Mouse (Mus musculus) left cerebral cortex, adult 2 months (tissue): ENCODE results near the gene Ptpn9. TPM values are rescaled to one million over a fixed set of nuclear protein-coding genes. Genes with fewer than 3 reads are reported as not detected.
"Not testable (repeated sequence)": the region's sequence is repeated elsewhere in the genome, so short reads cannot be mapped to it uniquely, and the experiment has no call there.

Source experiments
- DNase-seq, 2 experiments: peaks; one replicate each; pipeline ENCODE4 v3.0.0; 2021 to 2022; ENCODE audit warnings: low spot score in 2 of 2, mixed read lengths in 1 of 2; ENCODE audit errors: extremely low spot score in 1 of 2
- H3K27ac ChIP-seq: fragments of 200-600 bp; 2 replicates; pipeline ENCODE4 v1.8.1; 2022
- H3K4me3 ChIP-seq: fragments of 200-600 bp; 2 replicates; pipeline ENCODE4 v1.8.1; 2022
- CTCF ChIP-seq: fragments of 200-600 bp; IDR thresholded peaks from 2 replicates; pipeline ENCODE4 v1.8.1; 2022; ENCODE audit warnings: antibody characterized with exemption, mild to moderate bottlenecking, moderate library complexity
- intact Hi-C: fragments of 180-260 bp; cut with DNase I; formaldehyde crosslinking; loops from one replicate; pipeline ENCODE4 v1.15.1; 2025
- long read RNA-seq, 2 experiments: library from polyadenylated mRNA; stranded (forward); transcript quantifications; one replicate each; pipeline ENCODE4 v2.0.0; 2021; ENCODE audit warnings: borderline mapping rate in 2 of 2
- total RNA-seq, 2 experiments: library from RNA; stranded (reverse); gene quantifications; 2 replicates each; pipeline ENCODE4 v1.2.3; 2021

The Ptpn9 gene
- total RNA-seq, result 10 to 100 TPM; 29.7 to 33.1 TPM
- long read RNA-seq, experiment 1, full-length matches to known transcripts, result 45 of 54 reads
- long read RNA-seq, experiment 1, partial matches to known transcripts, result 5 of 54 reads
- long read RNA-seq, experiment 1, other reads (novel, unspliced or antisense), result 4 of 54 reads
- long read RNA-seq, experiment 2, full-length matches to known transcripts, result 38 of 48 reads
- long read RNA-seq, experiment 2, partial matches to known transcripts, result 1 of 48 reads
- long read RNA-seq, experiment 2, other reads (novel, unspliced or antisense), result 9 of 48 reads

DNA sequence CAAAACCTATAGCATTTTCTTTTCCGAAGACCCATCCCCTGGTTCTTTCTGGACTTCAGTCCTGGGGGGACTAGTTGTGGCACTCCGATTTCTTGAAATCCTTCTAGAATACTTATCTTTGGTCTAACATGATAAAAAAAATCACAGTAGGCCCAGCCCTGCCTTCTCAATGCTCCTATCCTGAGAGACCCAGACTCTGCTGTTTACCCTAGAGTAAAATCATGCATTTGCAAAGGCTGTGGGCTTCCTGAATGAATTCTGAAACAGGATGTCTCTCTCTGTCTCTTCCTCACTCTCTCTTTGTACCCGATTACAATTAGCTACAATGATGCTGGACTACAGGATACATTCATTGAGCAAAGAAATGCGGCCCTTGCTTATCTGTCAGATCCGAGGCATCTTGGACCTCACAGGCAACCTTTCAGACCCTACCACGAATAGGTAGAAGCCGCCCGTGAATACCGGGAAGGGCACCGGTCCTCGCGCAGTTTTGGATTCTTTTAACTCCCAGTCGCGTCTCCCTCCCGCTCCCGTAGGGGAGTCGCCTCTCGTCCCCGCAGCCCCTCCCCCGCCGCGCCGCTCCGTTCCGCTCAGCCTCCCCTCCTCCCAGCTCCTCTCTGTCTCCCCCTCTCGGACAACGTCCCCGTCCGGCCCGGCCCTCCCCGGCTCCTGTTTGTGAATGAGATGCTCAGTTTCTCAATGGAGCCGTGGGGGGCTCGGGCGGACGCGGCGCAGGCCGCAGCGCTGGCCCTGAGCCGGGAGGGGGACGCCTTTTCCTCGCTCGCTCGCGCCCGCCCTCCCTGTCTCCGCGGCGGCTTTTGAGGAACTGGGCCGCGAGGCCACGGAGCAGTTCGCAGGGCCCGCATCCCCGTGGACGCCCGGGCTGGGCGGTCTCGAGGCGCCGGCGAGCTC lies at the start of gene Ptpn9:
Gene Ptpn9 (plus strand): TSS at position 638 of the 912 bp plus-strand sequence.
- intact Hi-C loops, result loop anchor here (2.0 kb wide), 3 partner anchors 36 to 78 kb away; partner anchors contain the start of genes Sin3a and Snupn

DNA sequence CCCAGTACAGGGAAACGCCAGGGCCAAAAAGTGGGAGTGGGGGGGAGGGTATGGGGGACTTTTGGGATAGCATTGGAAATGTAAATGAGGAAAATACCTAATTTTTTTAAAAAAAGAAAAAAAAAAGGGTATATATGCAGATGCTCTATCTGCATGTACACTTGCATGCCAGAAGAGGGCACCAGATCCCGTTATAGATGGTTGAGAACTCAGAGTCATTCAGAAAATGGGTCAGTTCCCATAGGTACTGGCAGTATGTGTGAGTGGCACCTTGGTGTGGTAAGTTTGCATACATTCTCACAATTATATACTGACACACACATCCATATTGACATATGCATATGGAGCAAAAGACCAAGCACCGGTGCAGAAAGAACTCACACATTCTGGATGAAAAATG lies 47.2 kb upstream of the Ptpn9 start:
- not testable (repeated sequence) for DNase-seq
- peak; percentile 78 for TF ChIP-seq CTCF
- intact Hi-C loops, result loop anchor here (1.0 kb wide), 1 partner anchor 184 kb away; no protein-coding TSS in a partner anchor

More for the DNA sequence above, at the start of gene Ptpn9:
- H3K4me3 ChIP-seq, result peak within 1 kb of the TSS; percentile 76
- TF ChIP-seq CTCF, result peak; percentile 57
- peak; percentile 87 to 90 for DNase-seq
- H3K27ac ChIP-seq, result peak within 1 kb of the TSS; percentile 94

DNA sequence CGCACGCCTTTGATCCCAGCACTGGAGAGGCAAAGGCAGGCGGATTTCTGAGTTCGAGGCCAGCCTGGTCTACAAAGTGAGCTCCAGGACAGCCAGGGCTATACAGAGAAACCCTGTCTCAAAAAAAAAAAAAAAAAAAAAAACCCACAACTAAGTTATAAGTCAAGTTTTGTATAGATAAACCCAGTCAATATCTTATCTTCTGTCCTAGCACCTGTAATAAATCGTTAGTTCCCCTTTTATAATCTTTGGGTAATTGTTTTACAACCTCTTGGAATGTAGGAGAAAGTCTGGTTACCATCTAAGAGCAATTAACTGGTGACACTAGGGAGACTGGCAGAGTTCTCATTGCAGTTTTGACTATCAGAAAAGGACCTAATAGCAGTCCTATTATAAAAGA lies 46.0 kb upstream of the Ptpn9 start:
- H3K27ac ChIP-seq, H3K4me3 ChIP-seq, intact Hi-C loops, DNase-seq: not testable (repeated sequence)

More for the DNA sequence above, 47.2 kb upstream of the Ptpn9 start:
- not testable (repeated sequence) for H3K27ac ChIP-seq, H3K4me3 ChIP-seq

DNA sequence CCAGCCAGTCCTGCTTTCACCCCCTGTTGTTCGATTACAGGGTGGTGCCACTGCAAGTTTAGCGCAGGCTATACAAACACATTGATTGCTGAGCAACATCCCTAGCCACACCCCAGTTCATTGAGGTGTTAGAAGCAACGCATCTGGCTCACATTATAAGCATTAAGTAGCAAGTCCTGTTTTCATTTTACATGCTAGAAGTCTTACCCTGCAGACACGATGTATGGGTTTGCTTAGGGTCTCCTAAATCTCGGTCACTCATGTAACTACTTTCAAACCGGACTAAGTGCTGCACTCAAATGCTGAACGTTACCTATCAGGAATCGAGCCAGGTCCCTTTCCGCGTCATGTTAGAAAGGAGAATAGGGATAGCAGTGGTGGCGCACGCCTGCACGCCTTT lies 45.0 kb upstream of the Ptpn9 start:
- no peak for DNase-seq
- intact Hi-C loops, result loop anchor here (1.0 to 5.0 kb wide), 4 partner anchors 45 to 181 kb away; partner anchors contain the start of genes Man2c1, Ptpn9 and Sin3a
- no peak for TF ChIP-seq CTCF
- Histone ChIP-seq H3K4me3 (0 out of 2 replicates have a peak overlapping the region, but pooled peaks have one; percentile 21), H3K27ac (no peak overlapping the region)

DNA sequence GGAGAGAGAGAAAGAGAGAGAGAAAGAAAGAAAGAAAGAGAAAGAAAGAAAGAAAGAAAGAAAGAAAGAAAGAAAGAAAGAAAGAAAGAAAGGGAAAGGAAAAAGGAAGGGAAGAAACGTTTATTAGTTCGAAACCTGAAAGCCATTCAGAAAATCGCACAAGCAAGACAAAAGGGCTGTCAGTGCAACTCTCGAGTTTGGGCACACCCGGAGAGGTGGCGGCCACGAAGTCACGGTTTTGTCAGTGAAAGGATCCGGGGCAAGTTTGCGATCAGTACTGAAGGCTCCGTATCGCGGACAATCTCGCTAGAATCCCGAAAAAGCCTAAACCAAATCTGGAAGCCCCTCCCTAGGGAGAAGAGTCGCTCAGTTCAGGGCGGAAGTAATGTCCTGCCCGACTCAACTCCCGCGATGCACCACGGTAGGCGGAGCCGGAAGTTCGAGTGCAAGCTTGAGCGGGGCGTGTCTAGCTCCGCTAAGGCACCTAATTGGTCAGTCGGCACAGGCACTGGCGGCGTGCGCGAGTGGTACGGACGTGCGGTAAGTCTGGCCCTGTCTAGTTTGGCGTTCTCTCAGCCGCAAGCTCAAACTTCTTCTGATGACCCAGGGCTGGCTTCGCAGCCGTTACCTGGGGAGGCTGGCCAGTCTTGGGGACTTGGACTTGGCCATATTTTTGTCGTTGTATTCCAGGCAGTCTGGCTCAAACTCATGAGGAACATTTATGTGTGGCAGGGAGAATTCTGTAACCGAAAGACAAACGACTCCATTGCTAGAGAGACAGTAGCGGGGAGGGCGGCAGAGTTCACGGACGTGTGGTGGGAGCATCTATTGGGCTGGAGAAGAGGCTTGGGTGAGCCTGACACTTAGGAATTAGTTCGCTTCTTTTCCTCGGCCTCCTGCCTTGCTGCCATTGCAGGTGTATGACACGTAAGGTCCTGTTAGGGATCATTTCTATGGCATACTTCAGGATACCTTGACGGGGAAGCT lies 44.0 kb upstream of the Ptpn9 start, which contains the start of gene Snupn:
Gene Snupn (plus strand): TSS at position 465 of the 987 bp plus-strand sequence.
- intact Hi-C loops, result loop anchor here (1.0 to 5.0 kb wide), 4 partner anchors 44 to 180 kb away; partner anchors contain the start of genes Man2c1, Ptpn9 and Sin3a
- Histone ChIP-seq H3K4me3 (peak within 1 kb of the TSS; percentile 56), H3K27ac (peak within 1 kb of the TSS; percentile 91)
- DNase-seq, result peak; percentile 94 to 96
- no peak for TF ChIP-seq CTCF

DNA sequence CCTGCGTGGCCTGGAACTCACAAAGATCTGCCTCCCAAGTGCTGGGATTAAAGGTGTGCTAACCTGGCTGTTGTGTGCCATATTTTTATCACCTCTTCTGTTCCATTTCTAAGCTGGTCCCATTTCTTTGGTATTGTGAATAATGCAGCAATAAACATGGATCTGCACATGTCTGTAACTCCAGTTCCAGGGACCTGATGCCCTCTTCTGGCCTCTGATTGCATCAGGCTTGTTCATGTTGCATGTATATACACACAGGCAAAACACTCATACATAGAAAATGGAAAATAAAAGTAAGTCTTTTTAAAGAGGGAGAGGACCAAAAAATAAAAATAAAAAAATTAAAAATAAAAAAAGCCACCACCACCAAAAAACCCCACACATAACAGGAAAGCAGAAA lies 41.2 kb upstream of the Ptpn9 start:
- H3K4me3 ChIP-seq, result no peak overlapping the region
- intact Hi-C loops, result loop anchor here (5.0 kb wide), 1 partner anchor 79 kb away; no protein-coding TSS in a partner anchor
- TF ChIP-seq CTCF, result no peak; the same call in 1 of the 2 replicates
- no peak overlapping the region for H3K27ac ChIP-seq
- DNase-seq, result no peak

DNA sequence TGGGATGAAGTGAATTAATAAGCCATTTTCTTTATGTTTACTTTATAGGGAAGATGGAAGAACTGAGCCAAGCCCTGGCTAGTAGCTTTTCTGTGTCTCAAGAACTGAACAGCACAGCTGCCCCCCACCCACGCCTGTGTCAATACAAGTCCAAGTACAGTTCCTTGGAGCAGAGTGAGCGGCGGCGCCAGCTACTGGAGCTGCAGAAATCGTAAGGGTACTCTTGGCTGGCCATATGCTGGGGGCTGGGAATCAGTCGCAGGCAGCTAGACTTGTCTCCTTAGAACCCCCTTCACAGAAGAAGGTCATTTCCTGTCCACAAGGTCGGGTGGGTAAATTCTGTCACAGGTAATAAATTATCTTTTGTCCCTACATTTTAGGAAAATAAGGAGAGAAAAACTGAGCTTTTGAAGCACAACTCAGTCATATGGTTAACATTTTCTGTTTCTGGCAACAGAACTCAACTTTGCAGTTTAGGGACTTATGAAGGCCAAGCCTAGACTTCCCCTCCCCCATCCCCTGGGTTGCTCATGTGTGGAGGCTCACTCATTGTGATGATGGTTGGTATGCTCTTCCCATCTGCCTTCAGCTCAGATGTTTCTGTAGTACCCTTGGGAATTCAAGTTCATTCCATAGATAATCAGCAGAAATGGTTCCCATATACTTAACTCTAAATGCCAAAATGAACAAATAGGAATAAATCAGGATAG lies 37.6 kb upstream of the Ptpn9 start:
- H3K4me3 ChIP-seq, result no peak overlapping the region
- H3K27ac ChIP-seq, result no peak overlapping the region
- TF ChIP-seq CTCF, result no peak
- intact Hi-C loops, result no loop called here
- DNase-seq, result no peak

DNA sequence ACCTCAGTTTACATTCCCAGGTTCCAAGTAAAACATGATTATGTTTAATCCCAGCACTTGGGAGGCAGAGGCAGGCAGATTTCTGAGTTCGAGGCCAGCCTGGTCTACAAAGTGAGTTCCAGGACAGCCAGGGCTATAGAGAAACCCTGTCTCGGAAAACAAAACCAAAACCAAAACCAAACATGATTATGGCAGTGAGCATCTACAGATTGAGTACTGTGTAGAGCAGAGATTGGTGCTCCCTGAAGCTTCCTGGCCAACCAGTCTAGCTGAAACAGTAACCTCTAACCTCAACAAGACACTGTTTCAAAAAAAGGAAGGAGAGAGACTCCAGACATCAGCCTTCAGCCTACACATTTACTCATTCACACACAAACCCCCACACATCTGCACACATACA lies 36.0 kb upstream of the Ptpn9 start:
- no peak for DNase-seq
- H3K27ac ChIP-seq, result no peak overlapping the region
- no peak overlapping the region for H3K4me3 ChIP-seq
- TF ChIP-seq CTCF, result no peak
- intact Hi-C loops, result no loop called here

DNA sequence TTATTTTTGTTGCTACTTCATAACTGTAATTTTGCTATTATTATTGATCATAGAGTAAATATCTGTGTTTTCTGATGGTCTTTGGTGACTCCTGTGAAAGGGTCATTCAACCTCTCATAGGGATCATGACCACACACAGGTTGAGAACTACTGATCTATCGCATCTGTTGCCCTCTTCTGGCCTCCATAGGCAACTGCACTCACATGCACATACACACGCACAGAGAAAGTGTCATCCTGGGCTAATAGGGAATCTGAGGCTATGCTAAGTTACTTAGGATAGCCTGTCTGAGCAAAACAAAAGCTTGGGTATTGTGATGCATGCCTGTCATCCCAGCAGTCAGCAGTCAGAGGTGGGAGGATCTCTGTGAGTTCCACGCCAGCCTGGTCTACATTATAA lies 33.1 kb upstream of the Ptpn9 start:
- DNase-seq, result no peak
- no peak; the same call in none of the 2 replicates for TF ChIP-seq CTCF
- intact Hi-C loops, result no loop called here
- Histone ChIP-seq H3K27ac (no peak overlapping the region), H3K4me3 (no peak overlapping the region)

DNA sequence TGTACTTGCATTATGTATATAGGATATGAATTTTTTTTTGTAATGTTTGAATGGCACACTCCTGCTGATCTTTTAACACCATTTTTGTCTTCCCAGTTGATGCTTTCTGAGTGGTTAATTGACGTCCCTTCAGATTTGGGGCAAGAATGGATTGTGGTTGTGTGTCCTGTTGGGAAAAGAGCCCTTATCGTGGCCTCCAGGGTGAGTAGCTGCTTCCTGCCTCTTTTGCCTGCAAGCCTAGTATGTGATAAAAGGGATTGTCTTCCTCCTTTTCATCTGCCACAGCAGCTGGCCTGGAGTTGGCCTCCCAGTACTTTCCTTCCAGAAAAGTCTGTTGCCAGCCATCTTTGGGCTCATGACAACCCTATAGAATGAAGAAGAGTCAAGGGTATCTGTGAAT lies 24.6 kb upstream of the Ptpn9 start:
- no peak overlapping the region for H3K4me3 ChIP-seq
- intact Hi-C loops, result no loop called here
- no peak for TF ChIP-seq CTCF
- H3K27ac ChIP-seq, result no peak overlapping the region
- DNase-seq, result no peak
